Mouse (Mus musculus) hindbrain, embryonic 15.5 days (tissue): ENCODE results near the gene Lrrc75a. TPM values are rescaled to one million over a fixed set of nuclear protein-coding genes. Genes with fewer than 3 reads are reported as not detected.

Source experiments
- ATAC-seq: fragments of 200-750 bp; cut with Nextera tagmentation; 2 replicates; pipeline ENCODE4 v1.8.0; 2017; ENCODE audit warnings: low read depth, moderate number of reproducible peaks, moderate TSS enrichment; ENCODE audit not compliant: low FRiP score
- H3K27ac ChIP-seq: fragments of 300-500 bp; sonication (generic); replicated peaks from 2 replicates; pipeline ENCODE4 v1.5.1; 2015; ENCODE audit warnings: mild to moderate bottlenecking, inconsistent platforms
- H3K27me3 ChIP-seq: fragments of 300-500 bp; sonication (generic); 2 replicates; pipeline ENCODE4 v1.6.1; 2015; ENCODE audit warnings: control low read depth, inconsistent platforms
- H3K36me3 ChIP-seq: fragments of 300-500 bp; sonication (generic); 2 replicates; pipeline ENCODE4 v1.6.1; 2015; ENCODE audit warnings: control low read depth, inconsistent platforms
- H3K4me1 ChIP-seq: fragments of 300-500 bp; sonication (generic); replicated peaks from 2 replicates; pipeline ENCODE4 v1.6.1; 2015; ENCODE audit warnings: control low read depth, inconsistent platforms
- H3K4me2 ChIP-seq: fragments of 300-500 bp; sonication (generic); 2 replicates; pipeline ENCODE4 v1.6.1; 2015; ENCODE audit warnings: moderate library complexity, mild to moderate bottlenecking, inconsistent platforms
- H3K4me3 ChIP-seq: fragments of 300-500 bp; sonication (generic); 2 replicates; pipeline ENCODE4 v1.5.1; 2015; ENCODE audit warnings: mild to moderate bottlenecking, inconsistent platforms
- H3K9ac ChIP-seq: fragments of 300-500 bp; sonication (generic); 2 replicates; pipeline ENCODE4 v1.6.1; 2015; ENCODE audit warnings: inconsistent platforms
- H3K9me3 ChIP-seq: fragments of 300-500 bp; sonication (generic); 2 replicates; pipeline ENCODE4 v1.6.1; 2016; ENCODE audit warnings: control low read depth, inconsistent platforms
- WGBS: fragments of 180-500 bp; shearing (Covaris S2); methylation state at CpG from one replicate; pipeline ENCODE4 v1.1.7; 2015; 5-methylcytosine and 5-hydroxymethylcytosine counted together
- polyA plus RNA-seq: library from polyadenylated mRNA; unstranded; fragments of >200 nt; fragmentation: Nextera tagmentation; extraction: Ambion mirVana; gene quantifications from 2 replicates; pipeline ENCODE4 v1.2.1, GENCODE M21; 2015

Lrrc75a gene
- polyA plus RNA-seq, 1 experiment from 2014 or later, result 12.9 TPM

GRCm38 (mm10) chr11:62610304-62610703 is 38.0 kb downstream of the Lrrc75a start:
- Histone ChIP-seq H3K27ac (no peak overlapping the region), H3K36me3 (peaks cover 31% of the 10 kb centered on the region), H3K4me3 (no peak overlapping the region), H3K9ac (no peak overlapping the region), H3K4me2 (no peak overlapping the region), H3K9me3 (no peaks in the 10 kb centered on the region), H3K4me1 (peaks cover 58% of the 10 kb centered on the region), H3K27me3 (no peaks in the 10 kb centered on the region)
- ATAC-seq, result no peak
- WGBS, result 89% methylated on average over 6 of the region's 6 CpGs

- Histone ChIP-seq H3K27me3 (no peaks in the 10 kb centered on the region), H3K27ac (no peak overlapping the region), H3K36me3 (peaks cover 41% of the 10 kb centered on the region), H3K4me3 (no peak overlapping the region), H3K4me1 (peaks cover 59% of the 10 kb centered on the region), H3K9me3 (no peaks in the 10 kb centered on the region), H3K4me2 (no peak overlapping the region), H3K9ac (no peak overlapping the region)
- no peak for ATAC-seq
- 82% methylated on average over 10 of the region's 10 CpGs for WGBS
Observed at GRCm38 (mm10) chr11:62608826-62609675, 39.3 kb downstream of the Lrrc75a start.

GRCm38 (mm10) chr11:62607952-62608201 is 40.4 kb downstream of the Lrrc75a start:
- peaks cover 41% of the 10 kb centered on the region for H3K36me3 ChIP-seq
- H3K27ac ChIP-seq, result no peak overlapping the region
- no peak overlapping the region for H3K4me2 ChIP-seq
- H3K9ac ChIP-seq, result no peak overlapping the region
- H3K4me1 ChIP-seq, result peaks cover 52% of the 10 kb centered on the region
- H3K9me3 ChIP-seq, result no peaks in the 10 kb centered on the region
- no peaks in the 10 kb centered on the region for H3K27me3 ChIP-seq
- no peak overlapping the region for H3K4me3 ChIP-seq
- 96% methylated on average over 1 of the region's 1 CpGs for WGBS
- no peak for ATAC-seq

- Histone ChIP-seq H3K9me3 (no peaks in the 10 kb centered on the region), H3K4me3 (no peak overlapping the region), H3K27me3 (no peaks in the 10 kb centered on the region), H3K9ac (no peak overlapping the region), H3K4me1 (peaks cover 47% of the 10 kb centered on the region), H3K27ac (0 out of 2 replicates have a peak overlapping the region, but pooled peaks have one; percentile 7), H3K4me2 (no peak overlapping the region), H3K36me3 (peaks cover 41% of the 10 kb centered on the region)
- 64% methylated on average over 10 of the region's 10 CpGs for WGBS
- ATAC-seq, result no peak
Observed at GRCm38 (mm10) chr11:62607170-62607951, 41.0 kb downstream of the Lrrc75a start.

- H3K9ac ChIP-seq, result peak overlapping the region; percentile 23; the same call in 1 of the 2 replicates
- H3K27ac ChIP-seq, result peak overlapping the region; percentile 49; the same call in 1 of the 2 replicates
- ATAC-seq, result no peak
- H3K4me3 ChIP-seq, result no peak overlapping the region
- H3K36me3 ChIP-seq, result peaks cover 41% of the 10 kb centered on the region
- H3K4me2 ChIP-seq, result no peak overlapping the region
- H3K27me3 ChIP-seq, result no peaks in the 10 kb centered on the region
- peaks cover 48% of the 10 kb centered on the region for H3K4me1 ChIP-seq
- H3K9me3 ChIP-seq, result no peaks in the 10 kb centered on the region
- WGBS, result 60% methylated on average over 10 of the region's 10 CpGs
Observed at GRCm38 (mm10) chr11:62606299-62607169, 41.8 kb downstream of the Lrrc75a start.

GRCm38 (mm10) chr11:62605619-62606298 is 42.6 kb downstream of the Lrrc75a start:
- peak overlapping the region; percentile 78 for H3K4me2 ChIP-seq
- ATAC-seq, result no peak
- WGBS, result 42% methylated on average over 10 of the region's 10 CpGs
- peaks cover 41% of the 10 kb centered on the region for H3K36me3 ChIP-seq
- H3K4me1 ChIP-seq, result peaks cover 48% of the 10 kb centered on the region
- H3K27ac ChIP-seq, result peak overlapping the region; percentile 49
- no peaks in the 10 kb centered on the region for H3K27me3 ChIP-seq
- H3K4me3 ChIP-seq, result peak overlapping the region; percentile 8
- no peaks in the 10 kb centered on the region for H3K9me3 ChIP-seq
- H3K9ac ChIP-seq, result peak overlapping the region; percentile 23

GRCm38 (mm10) chr11:62604886-62605618 is 43.3 kb downstream of the Lrrc75a start:
- no peaks in the 10 kb centered on the region for H3K27me3 ChIP-seq
- WGBS, result 32% methylated on average over 3 of the region's 3 CpGs
- H3K4me1 ChIP-seq, result peaks cover 48% of the 10 kb centered on the region
- peak overlapping the region; percentile 78 for H3K4me2 ChIP-seq
- peak overlapping the region; percentile 97 for H3K9ac ChIP-seq
- no peak for ATAC-seq
- H3K9me3 ChIP-seq, result no peaks in the 10 kb centered on the region
- H3K4me3 ChIP-seq, result peak overlapping the region; percentile 75; the same call in 1 of the 2 replicates
- H3K27ac ChIP-seq, result no peak overlapping the region
- peaks cover 34% of the 10 kb centered on the region for H3K36me3 ChIP-seq

GRCm38 (mm10) chr11:62604123-62604706 is 44.1 kb downstream of the Lrrc75a start:
- H3K36me3 ChIP-seq, result peaks cover 31% of the 10 kb centered on the region
- H3K9ac ChIP-seq, result peak overlapping the region; percentile 97
- no peak overlapping the region for H3K27ac ChIP-seq
- no peaks in the 10 kb centered on the region for H3K27me3 ChIP-seq
- H3K9me3 ChIP-seq, result no peaks in the 10 kb centered on the region
- peak overlapping the region; percentile 75 for H3K4me3 ChIP-seq
- no peak for ATAC-seq
- peaks cover 48% of the 10 kb centered on the region for H3K4me1 ChIP-seq
- WGBS, result 18% methylated on average over 5 of the region's 5 CpGs
- peak overlapping the region; percentile 78 for H3K4me2 ChIP-seq

GRCm38 (mm10) chr11:62603312-62604056 is 44.8 kb downstream of the Lrrc75a start:
- peak overlapping the region; percentile 97 for H3K9ac ChIP-seq
- H3K27me3 ChIP-seq, result no peaks in the 10 kb centered on the region
- no peak for ATAC-seq
- H3K36me3 ChIP-seq, result peaks cover 31% of the 10 kb centered on the region
- peaks cover 48% of the 10 kb centered on the region for H3K4me1 ChIP-seq
- H3K4me2 ChIP-seq, result peak overlapping the region; percentile 78
- no peaks in the 10 kb centered on the region for H3K9me3 ChIP-seq
- WGBS, result under 1% methylated on average over 13 of the region's 13 CpGs
- H3K4me3 ChIP-seq, result peak overlapping the region; percentile 75
- H3K27ac ChIP-seq, result peak overlapping the region; percentile 94
